Mouse (Mus musculus): ENCODE data around the gene Keap1. TPM values are rescaled to one million over a fixed set of nuclear protein-coding genes. Genes with fewer than 3 reads are reported as not detected.
A peak's percentile ranks its signal among the peaks of the same experiment; 100 is the strongest.
"Not testable (repeated sequence)": the region's sequence is repeated elsewhere in the genome, so short reads cannot be mapped to it uniquely, and the experiment has no call there.

Keap1 gene
- polyA plus RNA-seq, 1 experiment from 2014 or later, result 40.8 TPM

DNA sequence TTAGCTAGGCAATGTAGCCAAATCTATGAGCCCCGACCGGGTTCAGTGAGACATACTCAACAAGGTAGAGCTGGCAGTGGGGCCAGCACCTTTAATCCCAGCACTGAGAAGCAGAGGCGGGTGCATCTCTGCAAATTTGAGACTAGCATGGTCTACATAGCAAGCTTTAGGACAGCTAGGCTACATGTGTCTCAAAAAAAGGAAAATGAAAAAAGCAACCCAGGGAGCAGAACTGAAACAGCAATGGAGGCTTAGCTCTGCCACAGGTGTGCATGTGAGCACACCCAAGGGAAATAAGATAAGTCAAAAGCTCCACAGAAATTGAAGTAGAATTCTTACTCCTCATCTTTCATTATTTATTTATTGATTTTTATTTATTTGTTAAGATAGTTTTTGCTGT lies 40.2 kb downstream of the Keap1 start:
- Histone ChIP-seq H3K9me3 (ENCODE audit: control insufficient read depth, low read length) (no peaks in the 10 kb centered on the region), H3K27me3 (ENCODE audit: control insufficient read depth, insufficient read depth, low read length) (no peaks in the 10 kb centered on the region), H3K36me3 (ENCODE audit: control insufficient read depth, insufficient read depth, low read length) (no peaks in the 10 kb centered on the region), H3K4me2 (replicated peaks; ENCODE audit: low read depth) (no peak overlapping the region), H3K9ac (ENCODE audit: low read length) (no peak overlapping the region), H3K4me3 (ENCODE audit: low read depth, low read length) (no peak overlapping the region), H3K4me1 (replicated peaks; ENCODE audit: control insufficient read depth, insufficient read depth) (no peaks in the 10 kb centered on the region), H3K27ac (replicated peaks) (no peak overlapping the region)
- TF ChIP-seq EP300 (optimal IDR thresholded peaks at IDR 0.05) (no peak), CTCF (IDR thresholded peaks at IDR 0.05; ENCODE audit: low read depth) (no peak)
- no peak for ATAC-seq (ENCODE audit: low FRiP score, low TSS enrichment)
- 95% methylated on average over 3 of the region's 3 CpGs for WGBS
- DNase-seq (ENCODE audit: low spot score), result no peak

DNA sequence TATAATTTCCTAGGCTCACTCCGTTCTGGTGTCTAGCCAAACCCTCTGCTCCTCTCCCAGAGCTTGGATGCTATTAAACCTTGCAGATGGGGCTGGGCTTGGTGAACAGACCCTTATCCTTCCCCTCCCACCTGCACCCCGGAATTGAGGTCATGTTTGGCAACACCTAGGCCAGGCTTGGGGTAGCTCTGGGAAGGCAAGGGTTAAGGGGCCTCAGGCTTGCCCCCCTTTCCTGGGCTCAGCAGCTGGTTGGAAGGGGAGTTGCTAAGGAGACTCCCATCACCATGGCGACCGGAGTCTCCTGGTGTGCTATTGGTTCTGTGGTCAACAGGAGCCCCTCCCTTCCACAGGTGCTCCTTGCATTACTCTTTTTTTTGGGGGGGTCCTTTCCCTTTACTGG lies 41.2 kb downstream of the Keap1 start:
- TF ChIP-seq CTCF (IDR thresholded peaks at IDR 0.05; ENCODE audit: low read depth) (no peak), EP300 (optimal IDR thresholded peaks at IDR 0.05) (no peak)
- no peak for DNase-seq (ENCODE audit: low spot score)
- Histone ChIP-seq H3K27me3 (ENCODE audit: control insufficient read depth, insufficient read depth, low read length) (no peaks in the 10 kb centered on the region), H3K36me3 (ENCODE audit: control insufficient read depth, insufficient read depth, low read length) (no peaks in the 10 kb centered on the region), H3K27ac (replicated peaks) (no peak overlapping the region), H3K9ac (ENCODE audit: low read length) (no peak overlapping the region), H3K4me3 (ENCODE audit: low read depth, low read length) (no peak overlapping the region), H3K4me1 (replicated peaks; ENCODE audit: control insufficient read depth, insufficient read depth) (no peaks in the 10 kb centered on the region), H3K9me3 (ENCODE audit: control insufficient read depth, low read length) (no peaks in the 10 kb centered on the region), H3K4me2 (replicated peaks; ENCODE audit: low read depth) (no peak overlapping the region)
- WGBS, result 33% methylated on average over 4 of the region's 4 CpGs
- no peak for ATAC-seq (ENCODE audit: low FRiP score, low TSS enrichment)

DNA sequence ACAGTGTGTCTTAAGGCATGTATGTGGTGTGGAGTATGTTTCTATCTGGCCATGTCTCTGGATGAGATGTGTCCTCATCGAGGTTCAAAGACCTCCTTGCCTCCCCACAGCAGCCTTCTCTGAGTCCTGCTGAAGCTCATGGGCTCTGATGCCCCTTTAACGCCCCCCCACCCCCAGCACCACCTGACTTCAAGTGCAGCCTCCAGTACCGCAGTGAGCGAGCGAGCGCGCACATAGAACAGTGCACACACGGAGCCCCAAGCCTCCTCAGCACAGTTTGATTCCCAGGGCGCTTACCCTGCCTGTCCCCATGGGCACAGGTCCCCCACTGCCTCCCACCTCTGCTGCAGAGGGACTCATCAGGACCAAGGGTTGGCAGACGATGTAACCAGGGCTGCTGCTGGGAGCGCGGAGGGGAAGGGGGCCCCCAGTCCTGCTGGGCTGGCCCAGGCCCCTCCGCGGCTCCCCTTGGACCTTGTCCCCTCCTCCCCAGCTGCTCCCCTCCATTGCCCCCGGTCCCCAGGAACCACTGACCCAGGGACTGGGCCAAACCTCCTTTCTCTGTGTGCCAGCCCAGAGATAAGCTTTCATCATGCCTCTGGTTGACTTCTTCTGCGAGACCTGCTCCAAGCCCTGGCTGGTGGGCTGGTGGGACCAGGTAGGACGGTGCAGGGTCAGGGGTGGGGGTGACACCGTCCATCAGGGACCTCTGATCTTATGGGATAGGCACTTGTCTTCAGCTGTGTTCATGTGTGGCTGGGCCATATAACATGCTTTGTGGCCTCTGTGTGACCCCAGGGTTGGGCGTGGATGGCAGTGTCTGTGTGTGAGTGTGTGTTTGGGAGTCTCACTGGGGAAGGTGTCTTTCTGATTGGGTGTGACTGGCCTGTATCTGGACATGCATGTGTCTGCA lies 42.4 kb downstream of the Keap1 start:
- Histone ChIP-seq H3K4me2 (replicated peaks; ENCODE audit: low read depth) (peak overlapping the region; percentile 34), H3K36me3 (ENCODE audit: control insufficient read depth, insufficient read depth, low read length) (no peaks in the 10 kb centered on the region), H3K9ac (ENCODE audit: low read length) (no peak overlapping the region), H3K27me3 (ENCODE audit: control insufficient read depth, insufficient read depth, low read length) (no peaks in the 10 kb centered on the region), H3K27ac (replicated peaks) (no peak overlapping the region), H3K9me3 (ENCODE audit: control insufficient read depth, low read length) (no peaks in the 10 kb centered on the region), H3K4me3 (ENCODE audit: low read depth, low read length) (peak overlapping the region; percentile 6; the same call in 1 of the 2 replicates), H3K4me1 (replicated peaks; ENCODE audit: control insufficient read depth, insufficient read depth) (no peaks in the 10 kb centered on the region)
- peak; percentile 25; the same call in 1 of the 2 replicates for ATAC-seq (ENCODE audit: low FRiP score, low TSS enrichment)
- peak; percentile 40 for DNase-seq (ENCODE audit: low spot score)
- no peak for TF ChIP-seq CTCF (IDR thresholded peaks at IDR 0.05; ENCODE audit: low read depth)
- no peak for TF ChIP-seq EP300 (optimal IDR thresholded peaks at IDR 0.05)
- WGBS, result 41% methylated on average over 17 of the region's 19 CpGs

DNA sequence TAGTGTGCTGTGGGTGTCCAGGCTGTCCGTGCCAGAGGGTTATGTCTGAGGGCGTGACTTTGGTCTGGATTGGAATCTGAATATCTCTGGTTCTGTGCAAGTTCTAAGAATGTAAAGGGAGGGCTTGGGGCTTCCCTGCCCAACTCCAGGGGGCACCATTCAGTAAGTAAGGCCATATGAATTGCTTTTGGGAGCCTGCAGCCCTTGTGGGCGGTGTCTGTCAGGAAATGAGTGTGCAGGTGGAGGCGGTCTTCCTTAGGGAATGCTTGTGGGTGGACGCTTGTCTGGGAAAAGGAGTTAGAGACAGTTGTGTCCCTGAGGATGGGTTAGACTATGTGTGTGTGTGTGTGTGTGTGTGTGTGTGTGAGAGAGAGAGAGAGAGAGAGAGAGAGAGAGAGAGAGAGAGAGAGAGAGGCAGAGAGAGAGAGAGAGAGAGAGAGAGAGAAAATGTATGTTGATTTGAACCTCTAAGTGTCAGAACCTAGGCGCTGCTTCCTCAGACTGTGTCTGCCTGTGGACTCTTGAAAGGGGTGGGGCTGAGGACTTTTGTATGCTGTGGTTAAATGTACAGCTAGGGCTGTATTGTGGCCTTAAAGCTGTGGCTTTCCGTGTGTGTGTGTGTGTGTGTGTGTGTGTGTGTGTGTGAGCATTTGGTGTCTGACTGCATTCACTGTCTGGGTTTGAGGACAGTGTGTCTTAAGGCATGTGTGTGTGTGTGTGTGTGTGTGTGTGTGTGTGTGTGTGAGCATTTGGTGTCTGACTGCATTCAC lies 43.2 kb downstream of the Keap1 start:
- not testable (repeated sequence) for H3K4me3 ChIP-seq (ENCODE audit: low read depth, low read length); H3K9me3 ChIP-seq (ENCODE audit: control insufficient read depth, low read length); H3K9ac ChIP-seq (ENCODE audit: low read length); H3K4me2 ChIP-seq (replicated peaks; ENCODE audit: low read depth); H3K4me1 ChIP-seq (replicated peaks; ENCODE audit: control insufficient read depth, insufficient read depth); H3K27ac ChIP-seq (replicated peaks); H3K27me3 ChIP-seq (ENCODE audit: control insufficient read depth, insufficient read depth, low read length); H3K36me3 ChIP-seq (ENCODE audit: control insufficient read depth, insufficient read depth, low read length); DNase-seq (ENCODE audit: low spot score)
- peak; percentile 31 for TF ChIP-seq CTCF (IDR thresholded peaks at IDR 0.05; ENCODE audit: low read depth)
- 0 out of 2 replicates have a peak, but pooled peaks have one; percentile 16 for ATAC-seq (ENCODE audit: low FRiP score, low TSS enrichment)
- 52% methylated on average over 7 of the region's 7 CpGs for WGBS

DNA sequence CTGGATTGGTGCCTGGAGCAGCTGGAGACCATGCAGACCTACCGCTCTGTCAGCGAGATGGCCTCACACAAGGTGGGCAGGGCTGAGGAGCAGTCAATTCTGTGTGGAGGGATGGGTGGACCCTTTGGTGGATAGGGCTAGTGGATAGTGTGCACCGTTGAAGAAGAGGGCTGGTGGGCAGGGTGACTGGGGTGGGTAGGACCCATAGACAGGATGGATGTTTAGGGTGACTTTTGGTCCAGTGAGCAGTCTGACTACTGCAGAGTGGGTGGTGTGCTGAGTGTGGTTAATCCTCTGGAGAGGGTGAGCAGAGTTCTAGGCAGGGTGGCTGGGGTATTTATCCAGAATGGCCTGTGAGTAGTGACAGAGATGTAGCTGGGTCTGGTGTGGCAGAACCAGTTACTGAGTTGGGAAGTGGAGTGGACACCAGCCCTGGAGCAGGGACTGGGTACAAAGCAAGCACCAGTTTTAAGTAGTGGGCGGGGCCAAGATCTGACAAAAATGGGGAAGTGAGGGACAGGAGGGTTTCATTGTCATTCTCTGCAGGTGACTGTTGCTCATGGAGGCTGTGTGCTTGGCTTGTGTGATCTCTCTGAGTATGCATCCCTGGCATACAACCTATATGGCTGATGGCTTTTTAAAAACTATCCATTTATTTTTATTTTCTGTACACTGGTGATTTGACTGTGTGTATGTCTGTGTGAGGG lies 44.2 kb downstream of the Keap1 start:
- no peak overlapping the region for H3K27ac ChIP-seq (replicated peaks)
- no peak overlapping the region for H3K9ac ChIP-seq (ENCODE audit: low read length)
- TF ChIP-seq EP300 (optimal IDR thresholded peaks at IDR 0.05) (no peak), CTCF (IDR thresholded peaks at IDR 0.05; ENCODE audit: low read depth) (no peak)
- no peaks in the 10 kb centered on the region for H3K27me3 ChIP-seq (ENCODE audit: control insufficient read depth, insufficient read depth, low read length)
- H3K36me3 ChIP-seq (ENCODE audit: control insufficient read depth, insufficient read depth, low read length), result no peaks in the 10 kb centered on the region
- DNase-seq (ENCODE audit: low spot score) (no peak), ATAC-seq (ENCODE audit: low FRiP score, low TSS enrichment) (no peak)
- H3K9me3 ChIP-seq (ENCODE audit: control insufficient read depth, low read length), result no peaks in the 10 kb centered on the region
- 84% methylated on average over 4 of the region's 4 CpGs for WGBS
- H3K4me1 ChIP-seq (replicated peaks; ENCODE audit: control insufficient read depth, insufficient read depth), result no peaks in the 10 kb centered on the region
- H3K4me3 ChIP-seq (ENCODE audit: low read depth, low read length), result no peak overlapping the region
- no peak overlapping the region for H3K4me2 ChIP-seq (replicated peaks; ENCODE audit: low read depth)

Measured in stomach, postnatal 0 days (tissue).